Mouse (Mus musculus) testis, postnatal 10 days (tissue): ENCODE measurements at regions not wholly inside any gene's neighbourhood (a gene's known extent, or its start where the extent isn't known, plus 50 kb on each side); places are given as distances from the start of the nearest gene placed in this dataset.
A peak's percentile ranks its signal among the peaks of the same experiment; 100 is the strongest.

Experiments
- DNase-seq: peaks from one replicate; pipeline ENCODE4 v3.0.0; 2021; ENCODE audit warnings: low spot score

DNA sequence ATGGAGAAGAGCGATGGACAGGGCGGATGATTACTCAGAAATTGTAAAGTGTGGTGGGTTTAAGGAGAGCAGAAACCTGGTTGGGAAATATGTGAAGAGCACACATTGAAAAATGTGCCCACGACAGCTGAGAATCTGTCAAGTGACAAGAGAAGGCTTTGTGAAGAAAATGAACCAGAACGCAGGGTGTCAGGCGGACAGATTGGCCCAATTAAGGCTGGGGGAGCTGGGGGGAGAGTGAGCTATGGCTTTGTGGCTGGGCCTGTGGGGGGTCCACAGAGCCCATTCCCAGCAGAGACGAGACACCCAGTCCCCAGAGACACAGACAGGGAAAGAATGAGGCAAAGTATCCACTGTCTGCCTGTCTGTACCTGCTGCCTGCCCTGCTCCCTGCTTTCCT lies 153.3 kb downstream of the Shq1 start:
- no peak for DNase-seq

DNA sequence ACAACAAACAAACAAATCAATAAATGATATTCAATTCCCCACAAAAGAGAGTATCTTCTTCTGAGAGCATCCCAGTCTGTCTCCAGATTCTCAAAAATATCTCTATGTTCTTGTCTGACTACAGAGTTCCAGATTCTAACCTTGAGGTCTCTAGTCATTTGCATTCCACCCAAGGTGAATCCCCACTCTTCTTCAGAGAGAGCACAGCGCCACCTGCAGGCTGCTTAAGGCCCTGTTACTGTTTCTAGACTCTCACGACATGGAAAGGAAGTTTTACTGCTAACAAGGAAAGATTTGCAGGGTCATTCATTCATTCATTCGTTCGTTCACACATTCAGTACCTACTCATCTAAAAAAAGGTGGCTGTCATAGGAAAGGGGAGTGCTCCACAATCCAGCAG lies 158.3 kb downstream of the Shq1 start:
- DNase-seq: peak; percentile 76

GRCm38 (mm10) chr6:100510676-100511075 lies 160.3 kb downstream of the Shq1 start:
- DNase-seq: no peak

DNA sequence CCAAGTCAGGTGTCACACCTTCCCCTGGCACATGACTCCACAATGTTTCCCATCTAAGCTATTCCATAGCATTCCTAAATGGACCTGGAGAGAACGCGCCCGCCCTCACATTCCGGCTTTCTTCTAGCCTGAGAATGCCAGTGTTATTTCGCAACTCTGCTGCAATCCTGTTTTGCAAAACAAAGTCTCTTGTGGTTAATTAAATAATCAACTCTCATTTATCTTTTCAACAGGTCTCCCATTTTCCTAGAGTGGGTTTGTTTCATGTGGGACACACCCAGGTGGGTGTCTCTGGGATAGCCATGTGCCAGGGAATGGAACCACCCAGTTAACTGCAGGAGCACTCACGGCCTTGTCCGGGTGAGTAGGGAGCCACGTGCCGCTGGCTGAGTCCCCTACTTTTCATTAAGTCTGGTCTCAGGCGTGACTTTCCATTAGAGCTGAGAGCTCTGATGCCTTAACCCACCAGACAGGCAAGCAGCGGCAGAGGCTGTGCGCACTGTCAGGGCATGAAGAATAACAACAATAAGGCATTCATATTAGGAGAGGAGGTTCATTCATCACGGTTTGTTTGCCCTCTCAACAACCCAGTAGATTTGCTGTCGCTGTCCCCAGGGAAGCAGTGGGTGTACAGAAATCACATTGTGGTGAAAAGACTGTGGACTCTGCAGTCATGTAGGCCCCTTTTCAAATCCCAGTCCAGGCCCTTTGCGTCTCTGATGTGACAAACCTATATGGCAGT lies 165.3 kb downstream of the Shq1 start:
- peak; percentile 28 for DNase-seq

GRCm38 (mm10) chr6:100502961-100503782 lies 167.8 kb downstream of the Shq1 start:
- peak; percentile 51 for DNase-seq

DNA sequence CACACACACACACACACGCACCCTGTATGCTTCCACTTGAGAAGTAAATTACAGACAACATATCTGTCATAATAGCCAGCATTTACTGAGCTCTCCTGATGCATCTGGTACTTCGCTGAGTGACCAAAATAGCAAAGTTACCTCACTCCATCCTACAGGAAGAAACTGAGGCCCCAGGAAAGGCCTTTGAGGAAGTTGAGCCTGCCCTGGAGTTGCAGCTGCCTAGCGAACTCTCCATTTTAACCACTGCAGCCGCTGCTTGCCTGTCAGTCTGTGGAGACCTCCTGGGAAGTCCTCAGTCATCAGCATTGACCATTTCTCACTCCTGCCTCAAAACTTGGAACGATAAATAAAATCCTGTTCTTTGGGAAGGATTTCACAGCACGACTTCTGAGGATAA lies 168.8 kb downstream of the Shq1 start:
- no peak for DNase-seq

DNA sequence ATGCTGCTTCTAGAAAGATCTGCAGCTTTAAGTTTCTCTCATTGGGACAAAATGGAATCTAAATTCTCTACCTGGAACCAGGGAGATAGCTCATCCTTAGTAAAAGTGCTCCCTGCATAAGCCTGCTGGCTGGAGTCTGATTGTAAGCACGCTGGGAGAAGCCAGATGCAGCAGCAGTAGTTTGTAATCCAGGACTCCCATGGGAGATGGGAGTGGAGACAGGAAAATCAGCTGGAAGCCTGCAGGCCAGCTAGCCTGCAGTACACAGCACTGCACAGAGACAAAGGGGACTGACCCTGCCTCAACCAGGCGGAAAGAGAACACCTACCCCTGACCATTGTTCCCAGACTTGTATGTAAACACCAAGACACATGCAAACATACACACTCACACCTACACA lies 170.2 kb downstream of the Shq1 start:
- peak; percentile 32 for DNase-seq

DNA sequence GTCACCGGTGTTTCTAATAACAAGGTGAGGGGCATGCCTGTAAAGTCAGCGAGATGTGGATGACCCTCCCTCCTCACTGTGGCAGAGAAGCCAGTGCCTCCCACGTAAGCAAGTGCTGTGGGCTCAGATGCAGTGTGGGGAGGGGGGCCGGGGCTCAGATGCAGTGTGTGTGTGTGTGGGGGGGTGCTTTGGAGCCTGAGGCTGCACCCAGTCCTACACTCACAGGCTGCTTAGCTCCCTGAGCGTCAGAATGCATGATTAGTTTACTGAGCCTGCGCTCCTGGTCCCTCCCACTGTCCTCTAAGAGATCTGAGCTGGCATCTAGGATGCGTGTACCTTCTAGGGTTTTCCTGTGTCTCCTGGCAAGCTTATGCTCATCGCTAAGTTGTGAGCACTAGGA lies 170.9 kb downstream of the Shq1 start:
- peak; percentile 33 for DNase-seq

- DNase-seq: peak; percentile 35
Measured at GRCm38 (mm10) chr6:100498861-100499271, 172.1 kb downstream of the Shq1 start.

GRCm38 (mm10) chr6:100498126-100498525 lies 172.8 kb downstream of the Shq1 start:
- DNase-seq: no peak

GRCm38 (mm10) chr6:100496135-100496534 lies 174.8 kb downstream of the Shq1 start:
- DNase-seq: no peak

GRCm38 (mm10) chr6:100495131-100495530 lies 175.8 kb downstream of the Shq1 start:
- DNase-seq: no peak

DNA sequence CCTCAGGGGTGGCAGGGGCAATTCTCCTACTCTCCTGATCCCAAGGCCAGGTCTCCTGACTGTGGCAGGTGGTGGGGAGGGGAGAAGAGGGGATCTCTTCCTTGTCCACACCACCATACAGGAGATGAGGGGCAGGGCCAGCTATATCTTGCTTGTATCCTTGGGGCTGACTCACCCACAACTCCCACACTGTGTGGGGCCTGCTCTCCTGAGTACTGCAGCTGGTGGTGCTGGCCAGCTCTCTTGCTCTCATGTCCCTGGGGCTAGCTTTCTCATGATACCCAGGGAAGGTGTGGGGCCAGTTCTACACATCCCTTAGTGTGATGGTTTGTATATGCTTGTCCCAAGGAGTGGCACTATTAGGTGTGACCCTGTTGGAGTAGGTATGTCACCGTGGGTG lies 177.4 kb downstream of the Shq1 start:
- no peak for DNase-seq

GRCm38 (mm10) chr6:100491811-100492210 lies 179.1 kb downstream of the Shq1 start:
- no peak for DNase-seq

DNA sequence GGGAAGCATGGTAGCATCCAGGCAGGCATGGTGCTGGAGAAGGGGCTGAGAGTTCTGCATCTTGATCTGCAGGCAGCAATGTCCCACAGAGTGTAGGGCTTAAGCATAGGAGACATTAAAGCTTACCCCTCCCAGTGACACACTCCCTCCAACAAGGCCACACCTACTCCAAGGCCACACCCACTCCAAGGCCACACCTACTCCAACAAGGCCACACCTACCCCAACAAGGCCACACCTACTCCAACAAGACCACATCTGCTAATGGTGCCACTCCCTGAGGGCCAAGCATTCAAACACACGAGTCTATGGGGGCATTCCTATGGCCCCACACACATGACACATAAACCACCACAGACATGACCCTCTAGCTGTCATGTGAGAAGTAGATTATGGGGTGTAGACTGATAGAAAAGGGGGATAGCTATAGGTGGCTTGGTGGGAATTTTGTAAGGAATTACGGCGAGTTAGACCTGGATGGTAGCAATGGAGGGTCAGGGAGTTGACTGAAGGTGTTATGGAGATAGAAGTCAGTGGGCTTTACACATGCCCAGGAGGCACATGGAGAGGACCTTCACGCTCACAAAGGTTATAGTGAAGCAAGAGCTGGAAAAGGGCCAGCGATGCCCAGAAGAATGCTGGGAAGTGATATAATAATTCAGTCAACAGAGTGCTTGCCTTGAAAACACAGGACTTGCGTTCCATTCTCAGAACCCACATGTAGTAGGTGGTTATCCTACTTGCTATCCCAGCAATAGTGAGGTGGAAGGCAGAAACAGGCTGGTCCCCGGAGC lies 179.8 kb downstream of the Shq1 start:
- DNase-seq: no peak

GRCm38 (mm10) chr6:100483836-100484235 lies 187.1 kb downstream of the Shq1 start:
- DNase-seq: no peak

- peak; percentile 50 for DNase-seq
Measured at GRCm38 (mm10) chr6:100483084-100483810, 187.7 kb downstream of the Shq1 start.

DNA sequence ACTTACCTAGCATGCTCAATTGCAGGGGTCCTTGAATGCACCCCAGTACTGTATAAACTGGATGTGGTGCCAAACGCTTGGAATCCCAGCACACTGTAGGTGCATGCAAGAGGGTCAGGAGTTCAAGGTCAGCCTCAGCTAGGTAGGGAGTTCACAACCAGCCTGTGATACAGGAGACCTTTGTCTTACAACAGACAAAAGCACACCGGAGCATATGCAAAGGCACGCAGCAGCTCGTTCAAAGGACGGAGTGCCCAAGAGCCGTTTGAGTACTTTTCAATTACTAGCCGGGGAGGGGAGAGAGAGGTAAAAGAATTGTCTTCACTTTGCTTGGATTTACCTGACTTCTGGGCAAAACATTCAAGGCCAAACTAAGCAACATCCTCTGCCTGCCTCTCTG lies 188.4 kb downstream of the Shq1 start:
- no peak for DNase-seq

DNA sequence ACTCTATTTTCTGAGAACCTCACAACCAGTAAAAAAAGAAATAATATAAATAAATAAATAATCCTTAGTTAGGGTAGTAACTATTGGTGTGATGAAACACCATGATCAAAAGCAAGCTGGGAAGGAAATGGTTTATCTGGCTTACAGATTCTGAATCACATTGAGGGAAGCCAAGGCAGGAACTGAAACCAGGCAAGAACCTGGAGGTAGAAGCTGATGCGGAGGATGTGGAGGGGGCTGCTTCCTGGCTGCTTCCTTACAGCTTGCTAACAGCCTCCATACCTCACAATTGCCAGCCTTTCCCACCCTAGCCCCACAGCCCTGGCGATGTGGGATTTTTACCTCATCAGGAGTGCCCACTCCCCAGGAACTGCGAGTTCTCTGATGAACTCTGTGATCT lies 190.4 kb downstream of the Shq1 start:
- DNase-seq: no peak

- DNase-seq: no peak
Measured at GRCm38 (mm10) chr6:100479881-100480280, 191.1 kb downstream of the Shq1 start.

- no peak for DNase-seq
Measured at GRCm38 (mm10) chr6:100479455-100479854, 191.5 kb downstream of the Shq1 start.
